Mouse (Mus musculus): ENCODE data around the gene Tfrc. TPM values are rescaled to one million over a fixed set of nuclear protein-coding genes. Genes with fewer than 3 reads are reported as not detected.

The Tfrc gene
- total RNA-seq (2023): 82.3 to 108 TPM (median 101 TPM) in 4 replicates

DNA sequence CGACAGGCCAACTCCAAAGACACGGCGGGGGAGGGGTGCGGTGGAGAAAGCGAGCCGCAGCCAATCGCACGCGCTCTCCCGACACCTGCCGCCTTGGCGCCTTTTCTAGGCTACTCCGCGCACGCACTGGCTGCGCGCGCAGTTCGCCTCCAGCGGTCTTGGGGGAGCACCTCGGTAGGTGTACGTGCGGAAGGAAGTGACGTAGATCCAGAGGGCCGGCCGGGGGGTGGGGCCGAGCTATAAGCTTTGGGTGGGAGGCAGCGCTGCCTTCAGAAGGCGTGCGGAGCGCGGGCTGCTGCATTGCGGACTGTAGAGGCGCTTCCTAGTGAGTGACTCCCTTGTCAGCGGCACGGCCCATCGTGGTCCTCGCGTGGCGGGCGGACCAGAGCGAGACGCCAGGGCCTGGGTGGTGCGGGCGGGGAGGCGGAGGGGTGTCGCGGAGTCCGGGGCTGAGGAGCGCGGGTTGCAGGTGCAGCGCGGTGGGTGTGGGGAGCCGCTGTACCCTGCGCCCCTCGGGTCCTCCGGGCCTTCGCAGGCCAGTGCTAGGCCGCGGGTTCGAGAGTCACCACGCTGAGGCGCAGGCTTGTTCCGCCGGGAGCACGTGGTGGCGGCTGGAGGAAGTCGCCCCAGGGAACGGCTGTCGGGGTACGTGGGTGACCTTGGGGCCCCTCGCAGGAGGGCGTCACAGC is at the start of gene Tfrc:
Gene Tfrc (plus strand): TSS at position 209 of the 689 bp plus-strand sequence.

DNA sequence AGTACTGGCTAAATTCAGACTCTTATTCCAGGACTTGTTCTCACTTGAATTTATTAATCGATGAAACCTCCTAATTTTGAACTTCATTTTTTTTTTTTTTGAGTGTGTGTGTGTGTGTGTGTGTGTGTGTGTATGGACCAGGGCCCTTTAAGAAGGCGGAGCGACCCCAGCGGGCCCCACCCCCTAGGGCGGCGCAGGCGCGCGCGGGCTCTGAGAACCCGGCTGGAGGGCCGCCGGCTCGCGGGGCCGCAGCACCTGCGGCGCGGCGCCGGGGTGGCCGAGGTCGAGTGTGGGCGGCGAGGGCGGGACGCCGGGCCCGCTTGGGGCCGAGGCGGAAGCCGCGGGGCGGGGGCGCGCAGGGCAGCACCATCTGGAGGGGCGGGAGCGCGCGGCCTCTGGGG is 34.9 kb downstream of the Tfrc start, which contains the start of gene Tnk2:
Gene Tnk2 (plus strand): TSS at position 214 of the 401 bp plus-strand sequence.

Other genes starting within 250 kb of the Tfrc start
- gene Tm4sf19, start 208.4 kb upstream of the Tfrc start, total RNA-seq (2023): not detected in 4 replicates
- 3.1 to 7.0 TPM (median 5.3 TPM) in 4 replicates for gene Tctex1d2, start 189.2 kb upstream of the Tfrc start, total RNA-seq (2023)
- gene Pcyt1a, start 178.0 kb upstream of the Tfrc start, total RNA-seq (2023): 59.3 to 71.1 TPM (median 66.8 TPM) in 4 replicates
- gene Slc51a, start 121.0 kb upstream of the Tfrc start, total RNA-seq (2023): not detected in 4 replicates
- gene Zdhhc19, start 112.7 kb upstream of the Tfrc start, total RNA-seq (2023): not detected in 4 replicates
- 97.2 to 128 TPM (median 115 TPM) in 4 replicates for gene Tnk2, start 35.0 kb downstream of the Tfrc start, total RNA-seq (2023)
- gene Muc4, start 127.0 kb downstream of the Tfrc start, total RNA-seq (2023): not detected in 4 replicates
- 0.25 TPM in 1 of 4 replicates, not detected in the others for gene Muc20, start 188.5 kb downstream of the Tfrc start, total RNA-seq (2023)
- gene Smbd1, start 201.6 kb downstream of the Tfrc start, total RNA-seq (2023): not detected in 4 replicates

Measured in B cell, adult 62 days (primary cell).